Mouse (Mus musculus): ENCODE data around the gene C87436.

- TF ChIP-seq POLR2A (IDR thresholded peaks at IDR 0.05; ENCODE audit: borderline replicate concordance, extremely low read depth, low read depth, low read length) (no peak), CTCF (IDR thresholded peaks at IDR 0.05; ENCODE audit: insufficient read depth, low read length) (no peak)
Measured at GRCm38 (mm10) chr6:86404100-86404861, 33.9 kb upstream of the C87436 start, which contains the start of gene Tia1.

All from lung, adult 2 months (tissue).